Mouse (Mus musculus): ENCODE results near the gene Gm29797.
A peak's percentile ranks its signal among the peaks of the same experiment; 100 is the strongest.

GRCm38 (mm10) chr2:181683381-181683780, 26.5 kb downstream of the Gm29797 start:
- TF ChIP-seq CTCF (IDR thresholded peaks at IDR 0.05) = 0 out of 2 replicates have a peak, but pooled peaks have one; percentile 7
- TF ChIP-seq EP300 (IDR thresholded peaks at IDR 0.05) = no peak

Data from lung, postnatal 0 days (tissue).